Mouse (Mus musculus): ENCODE data around the gene Nexn. TPM values are rescaled to one million over a fixed set of nuclear protein-coding genes. Genes with fewer than 3 reads are reported as not detected.

Gene Nexn
- polyA plus RNA-seq, 1 experiment: 2.8 TPM

DNA sequence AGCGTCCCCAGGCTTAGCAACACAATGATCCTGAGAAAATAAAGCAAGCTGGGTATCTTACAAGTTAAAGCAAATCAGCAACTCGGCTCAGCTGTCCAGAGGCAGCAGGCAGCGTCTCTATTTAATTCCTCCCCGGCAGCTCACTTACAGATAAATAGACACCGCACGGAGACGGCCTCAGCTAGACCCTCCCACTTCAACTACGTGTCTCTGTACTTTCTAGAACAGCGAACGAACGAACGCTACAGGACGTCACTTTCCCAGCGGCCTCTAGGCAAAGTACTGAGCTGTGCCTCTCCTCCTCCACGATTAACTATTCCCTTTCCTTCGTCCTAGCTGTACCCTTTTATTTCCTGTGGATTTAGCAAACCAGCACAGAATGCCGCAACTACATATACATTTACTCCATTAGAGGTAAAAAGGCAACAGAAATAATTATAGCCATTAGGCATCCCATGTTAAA, 72.5 kb downstream of the Nexn start:
- peak overlapping the region; percentile 55; the same call in 1 of the 2 replicates for H3K27ac ChIP-seq (ENCODE audit: insufficient read depth, low read length)
- peaks cover 4% of the 10 kb centered on the region; the same call in 1 of the 2 replicates for H3K4me1 ChIP-seq (ENCODE audit: control insufficient read depth, insufficient read depth, low read length)
- TF ChIP-seq CTCF (IDR thresholded peaks at IDR 0.05; ENCODE audit: extremely low read depth, insufficient read depth, low read length) (no peak), POLR2A (IDR thresholded peaks at IDR 0.05; ENCODE audit: extremely low read depth, insufficient read depth, low read length) (peak; percentile 98)
- H3K4me3 ChIP-seq (ENCODE audit: insufficient read depth, low read length): peak overlapping the region; percentile 35

DNA sequence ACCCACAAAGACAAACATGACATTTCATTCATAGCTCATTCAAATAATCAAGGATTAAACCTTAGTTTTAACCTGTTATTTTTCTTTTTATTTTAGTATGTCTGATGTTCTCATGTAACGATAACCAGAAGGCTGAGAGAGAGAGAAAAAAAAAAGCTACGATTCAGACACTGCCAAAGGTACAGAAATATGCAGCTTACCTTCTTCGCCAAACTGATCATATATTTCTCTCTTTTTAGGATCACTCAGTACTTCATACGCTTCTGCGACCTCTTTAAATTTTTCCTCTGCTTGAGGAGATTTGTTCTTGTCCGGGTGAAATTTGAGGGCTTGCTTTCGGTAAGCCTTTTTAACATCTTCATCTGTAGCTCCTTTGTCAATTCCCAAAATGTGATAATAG, 73.0 kb downstream of the Nexn start:
- peak overlapping the region; percentile 35 for H3K4me3 ChIP-seq (ENCODE audit: insufficient read depth, low read length)
- no peak for TF ChIP-seq POLR2A (IDR thresholded peaks at IDR 0.05; ENCODE audit: extremely low read depth, insufficient read depth, low read length)
- no peak for TF ChIP-seq CTCF (IDR thresholded peaks at IDR 0.05; ENCODE audit: extremely low read depth, insufficient read depth, low read length)

DNA sequence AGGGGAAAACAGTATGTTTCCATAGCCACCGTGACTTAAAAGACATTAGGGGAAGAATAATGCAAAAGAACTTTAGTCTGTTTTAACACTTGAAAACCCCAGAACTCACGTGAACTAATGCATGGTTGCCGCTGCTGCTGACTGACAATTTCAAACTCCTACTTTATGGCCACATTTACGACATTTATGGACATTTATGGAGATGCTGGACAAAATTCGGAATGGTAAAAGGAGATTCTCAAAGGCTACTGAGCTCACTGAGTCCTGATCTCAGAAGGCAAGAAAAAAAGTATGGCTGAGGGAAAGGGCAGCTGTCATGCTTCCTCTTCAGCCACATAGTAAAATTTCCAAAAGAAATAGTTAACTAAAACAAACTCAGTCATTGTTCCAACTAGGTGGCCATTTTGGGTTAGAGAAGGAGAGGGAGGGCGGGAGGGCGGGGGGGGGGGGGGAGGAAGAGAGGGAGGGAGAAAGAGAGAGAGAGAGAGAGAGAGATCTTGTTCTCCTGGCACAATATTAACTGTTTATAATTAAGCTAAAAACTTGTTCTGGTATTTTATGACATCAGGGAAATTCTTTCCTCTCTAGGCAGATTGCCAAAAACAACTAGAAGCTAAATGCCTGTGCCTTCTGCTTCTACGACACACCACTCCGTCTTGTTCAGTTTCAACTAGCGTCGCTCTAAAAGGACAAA, 73.8 kb downstream of the Nexn start:
- no peak for TF ChIP-seq CTCF (IDR thresholded peaks at IDR 0.05; ENCODE audit: extremely low read depth, insufficient read depth, low read length)
- TF ChIP-seq POLR2A (IDR thresholded peaks at IDR 0.05; ENCODE audit: extremely low read depth, insufficient read depth, low read length): no peak
- H3K4me1 ChIP-seq (ENCODE audit: control insufficient read depth, insufficient read depth, low read length): peaks cover 5% of the 10 kb centered on the region; the same call in 1 of the 2 replicates
- H3K27ac ChIP-seq (ENCODE audit: insufficient read depth, low read length): peak overlapping the region; percentile 69
- peak overlapping the region; percentile 35 for H3K4me3 ChIP-seq (ENCODE audit: insufficient read depth, low read length)

More for the DNA sequence above, 73.0 kb downstream of the Nexn start:
- Histone ChIP-seq H3K27ac (ENCODE audit: insufficient read depth, low read length) (peak overlapping the region; percentile 55; the same call in 1 of the 2 replicates), H3K4me1 (ENCODE audit: control insufficient read depth, insufficient read depth, low read length) (peaks cover 5% of the 10 kb centered on the region; the same call in 1 of the 2 replicates)

DNA sequence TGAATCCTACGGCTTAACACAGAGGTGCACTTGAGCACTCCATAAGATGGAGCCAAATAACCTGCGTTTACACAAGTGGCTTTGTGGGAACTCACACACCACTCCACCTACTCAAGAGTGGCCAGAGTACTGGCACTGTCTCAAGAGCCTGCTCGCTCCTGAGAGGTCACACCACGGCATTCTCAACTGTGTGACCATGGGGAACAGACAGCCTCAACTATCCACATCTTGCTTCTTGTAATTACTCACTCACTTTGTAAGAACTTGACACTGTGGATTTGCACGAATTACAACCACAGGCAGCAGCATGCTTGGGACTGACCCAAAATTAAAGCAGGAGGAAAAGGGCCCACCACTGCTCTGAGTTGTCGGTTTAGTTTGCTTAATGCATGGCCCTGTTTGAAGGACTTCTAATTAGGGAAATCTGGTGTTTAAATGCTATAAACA, 74.3 kb downstream of the Nexn start:
- H3K4me3 ChIP-seq (ENCODE audit: insufficient read depth, low read length): peak overlapping the region; percentile 35
- H3K27ac ChIP-seq (ENCODE audit: insufficient read depth, low read length): 0 out of 2 replicates have a peak overlapping the region, but pooled peaks have one; percentile 69
- TF ChIP-seq POLR2A (IDR thresholded peaks at IDR 0.05; ENCODE audit: extremely low read depth, insufficient read depth, low read length) (no peak), CTCF (IDR thresholded peaks at IDR 0.05; ENCODE audit: extremely low read depth, insufficient read depth, low read length) (no peak)
- H3K4me1 ChIP-seq (ENCODE audit: control insufficient read depth, insufficient read depth, low read length): peaks cover 5% of the 10 kb centered on the region; the same call in 1 of the 2 replicates

DNA sequence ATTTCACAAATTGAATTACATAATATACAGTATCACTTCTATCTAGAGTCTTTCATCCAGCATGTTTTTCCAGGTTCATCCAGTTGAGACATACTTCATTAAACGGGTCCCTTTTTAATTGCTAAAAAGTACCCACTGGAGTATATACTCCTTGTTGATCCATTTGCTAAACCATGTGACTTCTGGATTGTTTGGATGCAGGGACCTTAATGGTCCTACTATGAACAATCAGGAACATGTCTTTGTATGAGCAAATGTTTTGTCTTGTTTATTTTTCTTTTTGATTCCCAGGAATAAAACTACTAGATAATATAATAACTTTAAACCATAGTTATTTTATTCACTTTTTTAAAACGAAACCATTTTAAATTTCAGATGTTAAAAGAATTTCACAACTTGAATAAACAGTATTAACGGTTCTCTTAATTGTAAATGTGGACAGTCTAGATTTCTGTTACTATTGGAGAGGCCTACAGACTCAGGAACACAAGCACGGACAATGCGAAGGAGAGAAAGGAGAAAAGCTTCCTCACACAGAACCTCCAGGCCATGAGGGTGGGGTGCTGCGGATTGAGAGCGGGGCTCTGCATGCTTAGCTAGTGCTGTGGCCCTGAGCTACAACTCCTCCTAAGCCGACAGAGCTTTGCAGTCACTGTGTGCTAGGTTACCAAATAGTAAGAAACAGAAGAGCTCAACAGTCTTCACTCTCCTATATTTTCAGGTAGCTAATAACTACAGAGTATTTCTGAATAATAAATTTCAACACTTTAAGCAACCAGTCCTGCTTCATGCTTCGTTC, 75.3 kb downstream of the Nexn start:
- Histone ChIP-seq H3K27ac (ENCODE audit: insufficient read depth, low read length) (no peak overlapping the region), H3K4me3 (ENCODE audit: insufficient read depth, low read length) (peak overlapping the region; percentile 35; the same call in 1 of the 2 replicates)

DNA sequence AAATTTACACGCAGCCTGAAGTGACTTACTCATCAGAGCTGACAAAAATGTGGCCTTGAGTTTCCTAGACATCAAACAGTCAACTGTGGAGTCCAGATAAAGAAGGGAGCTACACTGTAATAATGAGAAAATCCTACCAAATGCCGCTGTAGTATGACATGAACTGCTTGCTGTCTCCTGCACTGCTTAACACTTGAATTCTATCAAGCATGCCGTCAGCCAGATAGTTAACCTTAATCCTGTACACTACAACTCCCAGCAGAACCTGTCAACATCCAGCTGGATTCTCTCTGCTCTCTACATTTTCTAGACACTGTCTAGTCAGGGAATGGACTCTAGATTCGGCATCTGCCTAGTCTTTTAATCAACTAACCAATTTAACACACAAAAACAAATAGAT, 76.8 kb downstream of the Nexn start:
- H3K4me1 ChIP-seq (ENCODE audit: control insufficient read depth, insufficient read depth, low read length): peaks cover 5% of the 10 kb centered on the region; the same call in 1 of the 2 replicates
- H3K27ac ChIP-seq (ENCODE audit: insufficient read depth, low read length): no peak overlapping the region
- TF ChIP-seq CTCF (IDR thresholded peaks at IDR 0.05; ENCODE audit: extremely low read depth, insufficient read depth, low read length): no peak
- TF ChIP-seq POLR2A (IDR thresholded peaks at IDR 0.05; ENCODE audit: extremely low read depth, insufficient read depth, low read length): no peak
- H3K4me3 ChIP-seq (ENCODE audit: insufficient read depth, low read length): no peak overlapping the region

More for the DNA sequence above, 75.3 kb downstream of the Nexn start:
- peaks cover 5% of the 10 kb centered on the region; the same call in 1 of the 2 replicates for H3K4me1 ChIP-seq (ENCODE audit: control insufficient read depth, insufficient read depth, low read length)
- TF ChIP-seq POLR2A (IDR thresholded peaks at IDR 0.05; ENCODE audit: extremely low read depth, insufficient read depth, low read length): no peak
- no peak for TF ChIP-seq CTCF (IDR thresholded peaks at IDR 0.05; ENCODE audit: extremely low read depth, insufficient read depth, low read length)

Other genes starting within 250 kb of the Nexn start
- 1.9 and 3.5 TPM in 2 replicates for gene Gipc2, start 100.1 kb downstream of the Nexn start, polyA plus RNA-seq (2012; rRNA removed)
- gene Dnajb4, start 56.0 kb downstream of the Nexn start, polyA plus RNA-seq (2012; rRNA removed): 49.7 and 50.8 TPM in 2 replicates
- gene Fubp1, start 55.9 kb downstream of the Nexn start, polyA plus RNA-seq (2012; rRNA removed): 88.2 and 95.0 TPM in 2 replicates
- 50.7 and 50.8 TPM in 2 replicates for gene Miga1, start 74.1 kb upstream of the Nexn start, polyA plus RNA-seq (2012; rRNA removed)
- gene Usp33, start 80.1 kb upstream of the Nexn start, polyA plus RNA-seq (2012; rRNA removed): 89.2 and 93.7 TPM in 2 replicates
- gene Zzz3, start 129.1 kb upstream of the Nexn start, polyA plus RNA-seq (2012; rRNA removed): 22.9 and 24.3 TPM in 2 replicates